Mouse (Mus musculus): ENCODE results near the gene Sub1.

- TF ChIP-seq CTCF (IDR thresholded peaks at IDR 0.05; ENCODE audit: insufficient read depth, low read length) (no peak), POLR2A (IDR thresholded peaks at IDR 0.05; ENCODE audit: borderline replicate concordance, extremely low read depth, low read depth, low read length) (no peak)
Observed at GRCm38 (mm10) chr15:11994006-11994405, 2.8 kb downstream of the Sub1 start.
